Mouse (Mus musculus) heart, embryonic 11.5 days (tissue): ENCODE measurements around the gene Lcn9. TPM values are rescaled to one million over a fixed set of nuclear protein-coding genes. Genes with fewer than 3 reads are reported as not detected.
"Not testable (repeated sequence)": the region's sequence is repeated elsewhere in the genome, so short reads cannot be mapped to it uniquely, and the experiment has no call there.

Experiments
- ATAC-seq: fragments of 200-750 bp; cut with Nextera tagmentation; replicated peaks from 2 replicates; pipeline ENCODE4 v1.8.0; 2017; ENCODE audit warnings: moderate library complexity; ENCODE audit not compliant: insufficient number of reproducible peaks, low FRiP score, low TSS enrichment
- H3K27ac ChIP-seq: fragments of 300-500 bp; sonication (generic); 2 replicates; pipeline ENCODE4 v1.5.1; 2014; ENCODE audit warnings: mild to moderate bottlenecking, low read depth, low read length
- H3K27me3 ChIP-seq: fragments of 300-500 bp; sonication (generic); 2 replicates; pipeline ENCODE4 v1.6.1; 2014; ENCODE audit warnings: mild to moderate bottlenecking, low read length, mixed read lengths; ENCODE audit not compliant: control insufficient read depth, insufficient read depth
- H3K36me3 ChIP-seq: fragments of 300-500 bp; sonication (generic); 2 replicates; pipeline ENCODE4 v1.6.1; 2014; ENCODE audit warnings: mild to moderate bottlenecking, low read length, moderate library complexity, mixed read lengths; ENCODE audit not compliant: control insufficient read depth, insufficient read depth
- H3K4me1 ChIP-seq: fragments of 300-500 bp; sonication (generic); 2 replicates; pipeline ENCODE4 v1.6.1; 2014; ENCODE audit warnings: low read length; ENCODE audit not compliant: control insufficient read depth, insufficient read depth
- H3K4me2 ChIP-seq: fragments of 300-500 bp; sonication (generic); 2 replicates; pipeline ENCODE4 v1.6.1; 2014; ENCODE audit warnings: mild to moderate bottlenecking, moderate library complexity
- H3K4me3 ChIP-seq: fragments of 300-500 bp; sonication (generic); 2 replicates; pipeline ENCODE4 v1.5.1; 2014; ENCODE audit warnings: low read depth, low read length
- H3K9ac ChIP-seq: fragments of 300-500 bp; sonication (generic); 2 replicates; pipeline ENCODE4 v1.6.1; 2014; ENCODE audit warnings: mild to moderate bottlenecking, low read depth, low read length, moderate library complexity
- H3K9me3 ChIP-seq: fragments of 300-500 bp; sonication (generic); replicated peaks from 2 replicates; pipeline ENCODE4 v1.6.1; 2016; ENCODE audit warnings: low read length; ENCODE audit not compliant: control insufficient read depth
- WGBS: fragments of 180-500 bp; shearing (Covaris S2); extraction: QIAGEN DNeasy Blood & Tissue Kit; methylation state at CpG from one replicate; pipeline ENCODE4 v1.1.7; 2014; ENCODE audit not compliant: insufficient replicate concordance; 5-methylcytosine and 5-hydroxymethylcytosine counted together
- polyA plus RNA-seq: library from polyadenylated mRNA; unstranded; fragments of >200 nt; fragmentation: Nextera tagmentation; extraction: Ambion mirVana; gene quantifications from 2 replicates; pipeline ENCODE4 v1.2.1, GENCODE M21; 2014

The Lcn9 gene
- polyA plus RNA-seq, 1 experiment from 2014 or later = not detected

- Histone ChIP-seq H3K36me3 (no peaks in the 10 kb centered on the region), H3K9ac (no peak overlapping the region), H3K4me1 (no peaks in the 10 kb centered on the region), H3K9me3 (no peaks in the 10 kb centered on the region), H3K27me3 (no peaks in the 10 kb centered on the region), H3K4me3 (no peak overlapping the region), H3K4me2 (no peak overlapping the region), H3K27ac (no peak overlapping the region)
- ATAC-seq = no peak
- 69% methylated on average over 3 of the region's 3 CpGs for WGBS
These were observed 33.9 kb upstream of the Lcn9 start for GRCm38 (mm10) chr2:25789092-25789491.

GRCm38 (mm10) chr2:25797635-25798034 is 25.3 kb upstream of the Lcn9 start:
- no peaks in the 10 kb centered on the region for H3K9me3 ChIP-seq
- no peak overlapping the region for H3K4me2 ChIP-seq
- no peak overlapping the region for H3K4me3 ChIP-seq
- H3K36me3 ChIP-seq = no peaks in the 10 kb centered on the region
- no peak overlapping the region for H3K9ac ChIP-seq
- no peaks in the 10 kb centered on the region for H3K4me1 ChIP-seq
- H3K27ac ChIP-seq = no peak overlapping the region
- WGBS = 21% methylated on average over 2 of the region's 2 CpGs
- no peak for ATAC-seq
- no peaks in the 10 kb centered on the region for H3K27me3 ChIP-seq

- no peak for ATAC-seq
- no peak overlapping the region for H3K27ac ChIP-seq
- H3K4me3 ChIP-seq = no peak overlapping the region
- H3K9ac ChIP-seq = no peak overlapping the region
- no peak overlapping the region for H3K4me2 ChIP-seq
- H3K36me3 ChIP-seq = no peaks in the 10 kb centered on the region
- H3K27me3 ChIP-seq = no peaks in the 10 kb centered on the region
- WGBS = 46% methylated on average over 5 of the region's 5 CpGs
- no peaks in the 10 kb centered on the region for H3K9me3 ChIP-seq
- H3K4me1 ChIP-seq = no peaks in the 10 kb centered on the region
These were observed 24.9 kb upstream of the Lcn9 start for GRCm38 (mm10) chr2:25798065-25798464.

- Histone ChIP-seq H3K9me3 (no peaks in the 10 kb centered on the region), H3K27me3 (no peaks in the 10 kb centered on the region), H3K9ac (no peak overlapping the region), H3K4me1 (no peaks in the 10 kb centered on the region), H3K4me2 (no peak overlapping the region), H3K27ac (no peak overlapping the region), H3K36me3 (no peaks in the 10 kb centered on the region), H3K4me3 (no peak overlapping the region)
- ATAC-seq = no peak
- WGBS = 60% methylated on average over 2 of the region's 2 CpGs
These were observed 11.2 kb upstream of the Lcn9 start for GRCm38 (mm10) chr2:25811711-25812110.

- Histone ChIP-seq H3K9ac (no peak overlapping the region), H3K9me3 (no peaks in the 10 kb centered on the region), H3K36me3 (no peaks in the 10 kb centered on the region), H3K27me3 (no peaks in the 10 kb centered on the region), H3K4me1 (no peaks in the 10 kb centered on the region), H3K4me3 (no peak overlapping the region), H3K4me2 (no peak overlapping the region), H3K27ac (no peak overlapping the region)
- ATAC-seq = no peak
- 76% methylated on average over 5 of the region's 5 CpGs for WGBS
These were observed 9.6 kb upstream of the Lcn9 start for GRCm38 (mm10) chr2:25813364-25813763.

- H3K4me3 ChIP-seq, H3K4me2 ChIP-seq, H3K9me3 ChIP-seq, H3K36me3 ChIP-seq, H3K4me1 ChIP-seq, ATAC-seq, H3K27me3 ChIP-seq, H3K9ac ChIP-seq, H3K27ac ChIP-seq: not testable (repeated sequence)
- 73% methylated on average over 1 of the region's 1 CpGs for WGBS
These were observed 7.2 kb upstream of the Lcn9 start, which contains the start of gene Glt6d1 for GRCm38 (mm10) chr2:25815748-25816147. Gene Glt6d1, minus strand, starts transcription at chr2:25815848.

- Histone ChIP-seq H3K9ac (no peak overlapping the region), H3K36me3 (no peaks in the 10 kb centered on the region), H3K9me3 (no peaks in the 10 kb centered on the region), H3K27ac (no peak overlapping the region), H3K4me1 (no peaks in the 10 kb centered on the region), H3K4me3 (no peak overlapping the region), H3K27me3 (no peaks in the 10 kb centered on the region), H3K4me2 (no peak overlapping the region)
- no peak for ATAC-seq
- 77% methylated on average over 3 of the region's 3 CpGs for WGBS
These were observed 1.8 kb downstream of the Lcn9 start for GRCm38 (mm10) chr2:25824751-25825150.

GRCm38 (mm10) chr2:25828344-25828947 is 5.5 kb downstream of the Lcn9 start:
- no peak for ATAC-seq
- Histone ChIP-seq H3K4me3 (no peak overlapping the region), H3K4me2 (no peak overlapping the region), H3K9ac (no peak overlapping the region), H3K4me1 (no peaks in the 10 kb centered on the region), H3K36me3 (no peaks in the 10 kb centered on the region), H3K27ac (no peak overlapping the region), H3K9me3 (no peaks in the 10 kb centered on the region), H3K27me3 (no peaks in the 10 kb centered on the region)
- WGBS = 64% methylated on average over 8 of the region's 8 CpGs

GRCm38 (mm10) chr2:25830786-25831185 is 7.8 kb downstream of the Lcn9 start:
- no peak overlapping the region for H3K9ac ChIP-seq
- 70% methylated on average over 3 of the region's 3 CpGs for WGBS
- H3K27me3 ChIP-seq = no peaks in the 10 kb centered on the region

More at GRCm38 (mm10) chr2:25830786-25831185, 7.8 kb downstream of the Lcn9 start:
- H3K9me3 ChIP-seq = no peaks in the 10 kb centered on the region
- no peaks in the 10 kb centered on the region for H3K4me1 ChIP-seq
- no peak overlapping the region for H3K4me3 ChIP-seq
- ATAC-seq = no peak
- H3K36me3 ChIP-seq = no peaks in the 10 kb centered on the region
- H3K4me2 ChIP-seq = no peak overlapping the region
- H3K27ac ChIP-seq = no peak overlapping the region
